Mouse (Mus musculus) lung, adult 18-20 months (tissue): ENCODE measurements around the gene Cilp.

Source experiments
- DNase-seq, 2 experiments: peaks; one replicate each; pipeline ENCODE4 v3.0.0; 2022; ENCODE audit warnings: mixed read lengths in 2 of 2

The Cilp gene

DNA sequence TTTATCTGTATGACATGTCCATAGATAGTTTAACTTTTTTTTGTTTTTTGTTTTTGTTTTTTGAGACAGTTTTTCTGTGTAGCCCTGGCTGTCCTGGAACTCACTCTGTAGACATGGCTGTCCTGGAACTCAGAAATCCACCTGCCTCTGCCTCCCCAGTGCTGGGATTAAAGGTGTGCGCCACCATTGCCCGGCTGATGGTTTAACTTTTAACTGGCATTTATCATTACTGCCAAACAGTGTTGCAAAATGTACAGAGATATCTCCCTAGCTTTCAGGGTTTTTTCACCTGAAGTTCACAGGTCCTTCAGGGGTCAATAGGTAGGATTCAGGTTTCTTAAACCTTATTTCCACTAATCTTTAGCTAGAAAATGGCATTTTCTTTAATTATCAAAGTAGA lies 32.1 kb downstream of the Cilp start:
- no peak for DNase-seq

DNA sequence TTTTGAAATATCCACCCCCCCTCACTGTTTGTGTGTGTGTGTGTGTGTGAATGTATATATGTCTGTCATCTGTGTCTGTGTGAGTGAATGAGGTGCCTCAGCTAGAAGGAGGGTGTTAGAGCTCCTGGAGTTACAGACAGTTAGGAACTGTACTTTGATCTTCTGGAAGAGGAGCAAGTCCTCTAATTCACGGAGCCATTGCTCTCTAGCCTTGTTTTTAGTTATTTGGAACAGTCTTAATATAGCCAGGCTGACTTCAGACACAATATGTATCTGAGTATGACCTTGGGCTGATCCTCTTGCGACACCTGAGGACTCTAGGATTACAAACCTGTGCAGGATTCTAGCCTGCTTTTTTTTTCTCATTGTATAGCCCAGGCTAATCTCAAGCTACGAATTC lies 33.8 kb downstream of the Cilp start:
- no peak for DNase-seq

- no peak for DNase-seq
Observed at GRCm38 (mm10) chr9:65299650-65300049, 34.7 kb downstream of the Cilp start.

DNA sequence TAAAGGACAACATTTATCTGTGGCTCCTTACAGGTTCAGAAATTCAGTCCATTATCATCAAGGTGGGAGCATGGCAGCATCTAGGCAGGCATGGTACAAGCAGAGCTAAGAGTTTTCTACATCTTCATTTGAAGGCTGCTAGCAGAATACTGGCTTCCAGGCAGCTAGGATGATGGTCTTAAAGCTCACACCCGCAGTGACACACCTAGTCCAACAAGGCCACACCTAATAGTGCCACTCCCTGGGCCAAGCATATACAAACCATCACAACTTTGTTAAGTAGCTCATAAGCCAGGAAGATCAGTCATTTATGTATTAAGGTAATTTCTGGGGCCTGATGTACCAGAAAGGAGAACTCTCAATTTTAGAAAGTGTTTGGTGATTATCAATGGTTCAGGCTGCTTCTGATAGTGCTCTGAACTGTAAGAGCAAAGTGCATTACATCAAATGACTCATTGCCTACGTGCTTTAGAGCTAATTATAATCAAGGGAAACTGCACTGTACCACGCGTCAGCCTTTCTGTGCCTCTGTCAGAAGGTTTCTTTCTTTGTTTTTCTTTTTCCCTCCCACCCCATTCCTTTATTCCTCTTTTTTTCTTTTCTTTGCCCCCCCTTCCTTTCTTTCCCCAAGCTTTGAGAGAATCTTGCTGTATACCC lies 37.5 kb downstream of the Cilp start:
- no peak for DNase-seq

DNA sequence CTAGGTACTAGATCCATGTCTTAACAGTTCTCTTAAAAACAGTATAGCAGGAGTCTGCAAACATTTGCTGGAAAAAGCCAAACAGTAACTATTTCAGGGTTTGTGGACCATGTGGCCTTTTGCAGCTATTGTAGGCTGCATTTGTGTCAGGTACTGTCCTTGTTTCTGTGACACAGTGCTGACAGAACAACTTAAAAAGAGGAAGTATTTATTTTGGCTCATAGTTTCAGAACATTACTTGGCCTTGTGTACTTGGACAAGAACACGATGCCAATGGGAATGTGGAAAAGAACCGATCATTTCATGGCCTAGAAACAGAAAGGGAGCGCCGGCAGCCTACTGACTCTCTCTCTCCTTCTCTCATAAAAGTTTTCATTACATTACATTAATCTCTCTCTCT lies 38.6 kb downstream of the Cilp start:
- no peak for DNase-seq

DNA sequence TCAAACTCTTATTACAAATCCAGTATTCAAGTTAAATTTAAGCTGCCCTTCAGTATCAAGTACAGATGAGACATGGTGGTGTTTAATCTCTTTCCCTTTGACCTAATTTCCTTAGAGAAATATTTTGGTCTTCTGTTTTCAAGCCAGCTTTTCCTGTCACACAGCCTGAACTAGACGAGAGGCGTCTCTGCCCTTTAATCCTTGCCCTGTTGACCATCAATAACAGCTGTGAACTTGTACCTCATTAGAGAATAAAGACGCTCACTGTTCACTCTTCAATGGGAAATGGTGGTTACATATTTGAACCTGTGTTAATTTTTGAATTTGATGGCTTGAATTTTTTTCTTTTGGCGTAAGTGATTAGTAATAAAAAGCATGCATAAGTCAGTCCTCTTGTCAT lies 39.3 kb downstream of the Cilp start:
- peak in 1 of 2 experiments; percentile 29 for DNase-seq

- DNase-seq, result no peak
Observed at GRCm38 (mm10) chr9:65306672-65307071, 41.7 kb downstream of the Cilp start.

DNA sequence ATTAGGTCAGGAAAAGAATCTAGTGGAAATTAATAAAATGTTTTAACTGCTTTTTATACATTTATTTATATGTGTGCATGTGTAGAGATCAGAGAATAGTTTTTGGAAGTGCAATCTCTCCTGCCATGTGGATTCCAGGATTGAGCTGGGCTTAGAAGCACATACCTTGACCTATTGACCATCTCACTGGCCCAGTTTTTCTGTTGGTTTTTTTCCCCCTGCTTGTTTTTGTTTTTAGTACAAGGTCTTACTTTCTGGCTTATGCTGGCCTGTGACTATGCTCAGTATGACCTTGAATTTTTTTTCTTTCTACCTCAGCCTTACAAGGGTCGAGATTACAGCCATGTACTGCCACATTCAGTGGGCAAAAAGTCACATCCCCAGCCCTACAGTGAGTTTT lies 43.0 kb downstream of the Cilp start:
- no peak for DNase-seq

DNA sequence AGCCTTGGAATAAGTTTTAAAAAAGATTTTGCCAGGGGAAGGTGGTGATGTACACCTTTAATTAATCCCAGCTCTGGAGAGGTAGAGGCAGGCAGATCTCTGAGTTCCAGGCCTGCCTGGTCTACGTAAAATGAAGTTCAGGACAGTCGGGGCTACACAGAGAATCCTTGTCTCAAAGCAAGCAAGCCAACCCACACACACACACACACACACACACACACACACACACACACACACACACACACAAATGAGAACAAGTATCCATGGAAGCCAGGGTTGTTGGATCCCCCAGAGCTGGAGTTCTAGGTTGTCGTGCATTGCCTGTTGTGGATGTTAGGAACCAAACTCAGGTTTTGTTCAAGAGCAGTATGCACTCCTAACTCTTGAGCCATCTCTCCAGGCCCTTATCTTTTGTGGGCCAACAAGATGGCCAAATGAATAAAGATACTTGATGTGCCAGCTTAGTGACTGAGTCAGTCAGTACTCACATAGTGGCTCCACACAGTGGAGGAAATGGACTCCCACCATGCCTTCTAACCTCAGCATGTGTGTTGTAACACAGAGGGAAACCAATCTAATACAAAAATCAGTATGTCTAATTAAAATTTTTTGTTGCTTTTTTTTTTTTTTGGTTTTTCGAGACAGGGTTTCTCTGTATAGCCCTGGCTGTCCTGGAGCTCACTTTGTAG lies 47.8 kb downstream of the Cilp start:
- DNase-seq, result no peak

- DNase-seq, result no peak
Observed at GRCm38 (mm10) chr9:65313846-65314245, 48.9 kb downstream of the Cilp start.

- DNase-seq, result peak; percentile 8 to 18
Observed at GRCm38 (mm10) chr9:65322255-65322900, 57.4 kb downstream of the Cilp start.

DNA sequence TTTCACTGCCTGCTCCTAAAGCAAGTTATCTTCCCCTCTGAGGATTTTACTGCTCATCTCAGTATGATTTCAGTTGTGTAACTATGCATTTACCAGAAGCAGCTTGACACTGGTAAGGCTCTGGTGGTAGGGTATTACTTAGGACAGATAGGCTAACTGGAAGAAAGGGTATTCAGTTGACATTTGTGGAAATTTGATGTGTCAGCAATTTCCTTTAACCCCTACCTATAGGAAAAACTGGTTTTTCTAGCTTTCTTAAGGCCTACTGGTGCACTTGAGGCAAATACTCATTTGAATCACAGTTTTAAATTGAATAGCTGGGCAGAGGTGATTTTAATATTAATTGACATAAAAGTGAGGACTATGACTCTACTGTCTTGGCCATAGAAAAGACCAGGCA lies 61.0 kb downstream of the Cilp start:
- no peak for DNase-seq

DNA sequence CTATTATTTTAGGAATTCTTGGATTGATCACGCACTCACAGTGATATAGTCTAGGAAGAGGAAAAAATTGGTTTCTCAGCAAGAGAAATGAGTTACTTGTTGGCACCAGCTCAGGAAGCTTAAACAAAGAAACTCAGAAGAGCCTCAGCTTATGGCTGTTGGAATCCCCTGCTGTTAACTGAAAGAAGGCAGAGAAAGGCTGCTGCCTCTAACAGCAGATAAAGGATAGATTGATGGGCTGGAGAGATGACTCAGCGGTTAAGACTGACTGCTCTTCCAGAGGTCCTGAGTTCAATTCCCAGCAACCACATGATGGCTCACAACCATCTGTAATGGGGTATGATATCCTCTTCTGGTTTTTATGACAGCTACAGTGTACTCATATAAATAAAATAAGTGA lies 62.4 kb downstream of the Cilp start:
- DNase-seq, result no peak
